Mouse (Mus musculus) telencephalon, adult 2 months (tissue): ENCODE results near the gene Lamc2.

Experiments used
- DNase-seq: peaks from one replicate; pipeline ENCODE4 v3.0.0-alpha.2; 2011; ENCODE audit warnings: low read depth, low spot score

Lamc2 gene

DNA sequence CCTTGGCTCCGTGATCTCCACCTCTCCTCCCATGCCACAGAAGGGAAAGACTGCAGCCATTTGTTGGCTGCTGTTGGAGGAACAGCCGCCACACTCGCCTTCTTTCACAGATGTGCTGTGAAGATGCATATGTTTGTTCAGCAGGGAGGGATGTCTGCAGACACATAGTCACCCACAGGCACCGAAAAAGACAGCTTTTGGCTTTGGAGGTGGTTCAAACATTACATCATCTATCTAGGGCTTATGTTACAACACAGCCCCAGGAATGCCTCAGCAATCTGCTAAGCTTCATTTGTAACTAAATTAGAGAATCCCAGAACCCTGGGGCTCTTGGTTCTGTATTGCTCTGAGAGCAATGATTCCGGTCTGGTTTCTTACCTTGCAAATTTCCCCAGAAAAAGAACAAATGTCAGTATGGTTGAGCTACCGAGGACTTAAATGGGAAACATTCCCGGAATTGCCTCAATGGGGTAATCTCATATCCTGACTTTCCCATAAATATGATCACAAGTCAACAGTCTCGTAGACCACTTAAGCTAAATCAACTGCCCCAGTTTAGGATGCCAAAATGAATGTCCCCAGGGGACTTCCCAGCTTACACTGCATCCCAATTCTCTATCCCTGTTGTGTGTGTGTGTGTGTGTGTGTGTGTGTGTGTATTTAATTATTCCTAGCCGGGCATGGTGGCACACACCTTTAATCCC is 5.5 kb downstream of the Lamc2 start:
- DNase-seq = peak; percentile 95

DNA sequence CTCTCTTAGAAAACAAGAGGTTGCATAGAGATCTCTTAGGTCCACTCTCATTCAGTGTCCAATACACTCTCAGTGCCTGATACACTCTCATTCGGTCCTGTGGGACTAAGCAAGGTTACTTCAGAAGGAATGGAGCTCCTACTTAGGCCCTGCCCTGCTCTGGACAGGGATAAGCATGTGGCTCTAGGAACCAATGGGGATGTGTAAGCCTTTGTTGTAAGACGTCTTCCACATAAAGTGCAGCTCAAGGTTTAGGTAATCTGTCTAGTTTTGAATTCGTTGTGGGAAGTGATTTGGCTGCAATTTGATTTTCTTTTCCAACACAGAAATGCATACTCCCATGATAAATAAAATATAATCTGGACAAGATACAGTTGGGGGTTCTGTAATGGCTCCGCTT is 6.1 kb downstream of the Lamc2 start:
- no peak for DNase-seq

DNA sequence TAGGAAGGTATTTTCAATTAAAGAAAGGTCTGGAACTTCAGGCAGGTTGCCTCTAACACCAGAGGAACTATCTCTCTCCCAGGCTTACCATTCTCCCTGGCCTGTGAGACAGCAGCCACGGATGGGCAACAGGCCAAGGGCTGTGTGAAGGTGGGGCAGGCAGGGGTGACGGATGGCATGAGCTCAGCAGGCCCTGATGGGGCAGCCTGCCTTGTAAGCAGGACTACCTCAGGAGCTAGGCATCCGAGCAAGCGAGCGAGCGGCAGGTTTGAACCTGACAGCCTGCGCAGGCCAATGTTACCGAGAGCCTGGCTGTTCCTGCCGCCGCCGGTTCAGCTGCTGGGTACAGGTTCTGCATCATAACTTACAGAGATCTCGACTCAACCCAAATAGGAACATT is 11.4 kb downstream of the Lamc2 start:
- DNase-seq = no peak

DNA sequence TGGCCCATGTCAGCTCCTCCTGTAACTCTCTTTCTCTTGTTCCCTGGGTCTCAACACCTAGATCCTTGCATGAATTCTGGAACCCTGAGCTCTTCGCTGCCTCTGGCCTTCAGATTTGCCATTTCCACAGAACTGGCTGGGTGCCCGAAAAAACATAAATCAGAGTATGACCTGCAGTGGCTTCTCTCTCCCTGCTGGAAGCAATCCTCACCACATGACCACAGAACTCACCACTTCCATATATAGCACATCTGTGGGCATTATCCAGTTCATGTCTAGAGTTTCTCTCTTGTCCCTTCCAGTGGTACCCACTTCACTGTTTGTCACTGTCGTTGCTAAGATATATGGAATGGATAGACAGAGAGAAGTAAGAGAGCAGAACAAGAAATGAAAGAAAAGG is 13.0 kb downstream of the Lamc2 start:
- no peak for DNase-seq

DNA sequence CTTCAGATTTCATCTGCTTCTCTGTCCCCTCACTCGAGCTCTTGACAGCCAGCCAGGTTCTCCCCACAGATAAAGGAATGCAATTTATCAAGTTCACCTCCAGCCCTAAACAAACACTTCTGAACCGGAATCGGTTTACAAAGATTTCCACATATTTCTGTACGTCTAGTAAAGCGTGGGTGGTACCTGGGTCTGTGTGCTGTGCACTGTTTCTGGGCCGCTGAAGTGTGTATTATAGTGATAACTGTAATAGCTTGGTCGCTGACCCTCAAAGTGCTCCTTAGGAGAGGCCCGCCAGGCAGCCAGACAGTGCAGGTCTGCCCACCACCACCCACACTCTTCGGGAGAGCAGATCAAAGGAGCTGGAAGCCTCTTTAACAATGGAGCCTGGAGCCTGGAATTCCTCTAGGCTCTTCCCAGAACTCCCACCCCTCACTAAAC is 13.9 kb downstream of the Lamc2 start:
- DNase-seq = no peak

DNA sequence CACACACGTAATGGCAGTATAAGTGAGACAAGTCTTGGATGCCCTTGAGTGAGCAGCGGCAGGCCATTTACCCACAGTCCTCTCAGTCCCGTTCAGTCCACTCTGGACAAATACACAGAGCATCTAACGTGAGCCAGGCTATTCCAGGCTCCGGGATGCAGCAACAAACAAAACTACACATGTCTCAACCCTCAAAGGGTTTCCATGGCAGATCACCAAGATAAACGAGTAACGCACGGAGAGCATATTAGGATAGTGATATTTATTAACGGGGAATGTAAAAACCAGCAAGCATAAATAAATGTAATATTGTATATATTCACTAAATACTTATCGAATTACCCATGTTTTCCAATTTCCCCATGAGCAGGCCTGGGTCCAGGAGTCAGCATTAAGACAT is 15.2 kb downstream of the Lamc2 start:
- DNase-seq = no peak

DNA sequence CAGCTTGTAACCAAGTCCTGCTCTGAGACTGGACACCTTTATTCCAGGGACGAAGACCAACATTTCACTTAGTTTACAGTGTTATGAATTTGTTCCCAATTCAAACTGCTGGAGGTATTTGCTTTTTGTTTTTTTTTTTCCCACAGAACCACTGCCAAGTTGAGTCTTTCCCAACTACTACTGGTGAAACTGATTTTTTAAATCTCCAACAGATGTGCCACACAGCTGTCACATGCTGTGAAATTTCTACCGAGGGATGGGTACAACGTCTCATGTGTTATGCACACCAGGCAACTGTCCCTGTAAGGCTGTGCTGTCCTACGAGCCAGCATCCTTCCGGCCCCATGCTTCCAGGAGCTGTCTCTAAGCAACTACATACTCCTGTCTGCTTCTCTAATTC is 18.0 kb downstream of the Lamc2 start:
- DNase-seq = no peak

DNA sequence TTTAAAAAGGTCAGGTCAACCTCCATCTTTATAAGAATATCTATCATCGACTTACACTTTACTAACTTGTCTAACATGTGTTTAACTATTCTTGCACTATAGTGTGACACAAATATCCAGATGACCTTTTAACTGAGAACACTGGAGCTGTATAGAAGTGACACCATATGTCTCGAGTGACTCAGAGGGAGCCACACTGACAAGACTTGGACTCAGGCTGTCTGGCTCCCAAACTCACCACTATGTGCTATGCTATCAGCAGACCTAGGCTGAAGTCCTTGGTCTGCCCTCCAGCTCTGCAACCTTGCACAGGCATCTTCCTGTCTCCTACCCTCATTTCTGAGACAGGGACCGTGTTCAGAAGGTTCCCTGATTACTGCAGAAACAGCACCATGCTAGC is 22.4 kb downstream of the Lamc2 start:
- DNase-seq = no peak

DNA sequence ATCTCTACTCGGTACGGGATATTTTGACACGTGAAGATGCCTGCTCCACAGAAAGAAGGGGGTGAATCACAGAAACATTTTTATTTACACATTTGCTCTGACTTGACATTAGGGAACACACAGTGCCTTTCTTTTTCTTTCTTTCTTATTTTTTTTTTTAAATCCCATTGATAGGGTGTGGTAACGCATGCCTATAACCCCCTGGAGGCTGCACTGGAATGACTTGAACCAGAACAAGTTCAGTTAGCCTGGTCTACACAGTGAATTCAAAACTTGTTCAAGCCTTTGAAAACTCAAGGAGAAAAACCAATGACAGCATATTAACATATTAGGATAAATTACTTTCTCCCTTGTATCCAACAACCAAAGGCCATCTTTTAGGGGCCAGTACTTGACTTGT is 27.1 kb downstream of the Lamc2 start:
- no peak for DNase-seq

DNA sequence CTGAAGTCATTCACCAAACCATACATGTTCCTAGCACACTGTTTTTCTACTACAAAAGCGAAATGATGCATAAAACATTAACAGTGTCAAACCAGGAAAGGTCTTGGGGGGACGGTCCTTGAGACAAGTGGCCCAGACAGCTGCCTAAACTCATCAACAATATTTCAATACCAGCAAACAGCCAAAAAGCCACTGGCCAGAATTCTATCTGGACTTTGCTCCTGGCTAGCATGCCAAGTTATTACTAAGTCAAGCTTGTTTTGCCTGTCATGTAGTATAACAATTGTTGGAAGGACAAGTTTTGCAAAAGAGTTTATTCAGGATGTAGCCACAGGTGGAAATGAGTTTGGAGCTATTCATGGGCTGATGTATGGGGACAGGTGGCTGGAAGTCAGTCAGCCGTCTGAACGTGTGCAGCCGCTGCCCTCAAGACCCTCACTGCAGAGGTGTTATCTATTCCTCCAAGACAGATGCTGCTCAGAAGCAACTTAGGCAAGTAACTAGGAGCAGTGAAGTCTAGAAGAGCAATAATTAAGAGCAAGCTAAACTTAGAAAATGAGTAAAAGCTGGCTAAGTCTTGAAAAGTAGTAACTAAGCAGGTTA is 29.1 kb downstream of the Lamc2 start:
- no peak for DNase-seq

DNA sequence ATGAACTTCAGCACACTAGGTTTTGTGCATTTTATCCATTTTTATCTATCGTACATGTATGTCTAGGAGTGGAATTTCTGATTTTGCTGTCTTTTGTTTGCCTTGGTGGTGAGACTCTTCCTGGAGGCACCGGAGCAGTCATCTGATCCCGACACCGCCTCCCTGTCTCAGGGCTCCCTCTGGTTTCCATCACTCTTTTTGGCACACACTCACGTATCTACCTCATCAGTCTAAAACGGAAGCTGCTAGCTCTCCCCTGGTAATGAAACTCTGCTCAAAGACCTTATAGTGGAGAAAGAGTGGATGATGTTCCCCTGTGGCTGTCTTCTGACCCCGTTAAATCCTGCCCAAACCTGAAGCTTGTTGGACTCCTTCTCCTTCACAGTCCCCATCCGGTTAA is 30.9 kb downstream of the Lamc2 start:
- DNase-seq = no peak

DNA sequence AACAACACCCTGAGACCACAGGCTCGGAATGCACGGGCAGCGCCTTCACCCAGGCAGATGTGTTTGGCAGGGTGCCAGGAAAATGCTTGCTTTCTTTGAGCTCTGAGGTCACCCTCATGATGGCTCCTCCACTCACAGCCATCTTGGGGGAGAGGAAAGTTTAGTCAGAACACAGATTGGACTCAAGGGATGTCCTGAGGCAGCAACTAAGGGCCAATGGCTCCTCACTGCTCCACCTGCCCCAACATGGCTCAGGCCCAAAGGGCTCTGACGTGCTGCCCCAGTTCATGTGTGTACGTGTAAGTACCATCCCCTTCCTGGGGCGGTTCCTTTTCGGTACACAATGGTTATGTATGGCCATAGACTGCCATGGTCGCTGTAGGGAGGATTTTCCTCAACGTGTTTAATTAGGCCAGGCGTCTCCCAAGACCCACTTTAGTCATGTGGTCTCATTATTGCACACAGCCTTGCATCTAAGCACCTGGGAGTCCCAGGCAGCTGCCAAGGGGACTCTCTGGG is 32.6 kb downstream of the Lamc2 start:
- no peak for DNase-seq

DNA sequence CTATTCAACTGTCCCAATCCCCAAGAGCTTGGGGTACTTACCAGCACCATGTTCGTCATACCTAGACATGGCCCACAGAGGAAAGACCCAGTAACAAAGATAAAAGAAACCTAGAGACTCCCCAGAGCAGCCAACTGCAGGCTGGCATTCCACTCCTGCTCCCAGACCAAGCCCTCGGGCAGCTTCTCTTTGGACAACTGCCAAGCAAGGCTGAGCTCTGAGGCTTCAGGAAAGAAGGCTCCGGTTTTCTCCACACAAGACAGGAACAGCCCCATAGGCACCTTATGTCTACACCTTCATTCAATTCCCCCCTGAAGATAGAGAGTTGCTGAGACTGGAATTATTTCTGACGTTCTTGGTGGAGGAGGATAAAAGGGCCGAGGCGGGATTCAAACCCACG is 33.7 kb downstream of the Lamc2 start:
- no peak for DNase-seq

DNA sequence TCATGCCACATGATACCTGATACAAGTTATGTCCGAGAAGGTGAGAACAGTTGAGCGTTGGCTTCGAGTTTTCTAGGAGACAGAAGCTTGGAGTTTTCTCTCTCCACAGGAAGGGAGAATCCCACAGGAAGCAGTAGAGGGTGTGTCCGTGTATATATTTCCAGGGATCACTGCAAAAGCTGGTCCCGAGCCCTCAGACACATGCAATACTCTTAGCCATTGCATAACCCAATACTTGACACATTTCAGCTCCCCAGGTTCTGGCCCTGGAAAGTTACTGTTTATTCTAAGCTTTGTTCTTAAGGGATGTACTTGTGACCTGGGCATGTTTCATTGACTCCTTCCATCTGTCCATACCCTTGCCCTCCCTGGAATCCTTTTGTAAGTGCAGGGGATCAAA is 40.5 kb downstream of the Lamc2 start:
- DNase-seq = no peak

DNA sequence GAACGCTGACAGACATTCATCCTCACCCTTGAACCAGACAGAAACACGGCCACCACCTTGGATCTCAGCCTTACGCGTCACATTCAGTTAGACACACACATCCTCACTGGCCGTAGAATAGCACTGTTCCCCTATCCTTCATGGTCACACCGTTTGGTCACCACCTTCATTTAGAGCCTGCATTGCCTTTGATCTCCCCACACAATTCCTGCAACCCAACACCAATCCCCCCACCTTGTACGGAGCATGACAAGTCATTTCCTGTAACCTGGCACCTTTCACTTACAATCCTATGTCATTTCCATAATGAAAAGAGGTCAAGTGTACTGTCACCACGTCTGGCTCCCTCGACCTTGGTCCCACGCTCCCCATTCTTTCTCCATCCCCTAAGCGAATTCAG is 42.2 kb downstream of the Lamc2 start:
- no peak for DNase-seq

DNA sequence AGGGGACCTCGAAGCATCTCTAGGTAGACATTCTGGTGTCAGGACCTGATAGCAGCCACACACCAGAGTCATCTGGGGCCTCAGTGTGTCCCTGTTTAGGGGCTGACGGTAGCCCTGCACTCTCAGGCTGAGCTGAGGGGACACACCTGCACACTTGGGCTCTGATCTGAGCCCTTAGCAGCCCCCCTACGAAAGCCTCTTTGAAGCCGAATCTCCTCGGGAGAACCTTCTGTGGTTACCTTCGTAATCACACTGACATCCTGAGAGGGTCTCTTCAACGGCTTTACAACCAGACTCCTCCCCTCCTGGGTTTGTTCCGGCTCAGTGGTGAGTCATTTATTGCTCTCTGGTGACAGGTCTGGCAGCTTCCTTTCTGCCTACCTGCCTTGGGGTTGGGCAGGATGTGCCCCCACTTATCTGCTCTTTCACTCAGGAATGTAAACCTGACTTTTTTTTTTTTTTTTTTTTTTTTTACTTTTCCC is 45.5 kb downstream of the Lamc2 start:
- DNase-seq = no peak

DNA sequence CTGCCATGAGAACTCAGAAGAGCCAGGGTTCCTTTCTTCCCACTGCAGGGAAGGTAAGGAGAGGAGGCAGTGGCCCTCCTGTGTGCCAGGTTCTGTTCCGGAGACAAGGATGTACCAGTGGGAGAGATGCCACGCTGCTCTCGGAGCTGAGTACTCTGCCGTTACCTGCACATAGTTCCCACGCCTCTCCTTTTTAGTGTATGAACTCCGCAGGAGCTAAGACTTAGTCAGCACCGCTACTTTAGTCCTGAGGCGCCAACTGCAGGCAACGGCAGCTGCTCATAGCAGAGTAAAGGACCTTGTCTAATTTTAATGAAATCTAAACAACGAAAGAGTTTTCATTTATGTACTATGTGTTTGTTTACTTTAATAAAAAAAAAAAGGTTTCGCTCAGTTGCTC is 46.0 kb downstream of the Lamc2 start:
- DNase-seq = no peak

DNA sequence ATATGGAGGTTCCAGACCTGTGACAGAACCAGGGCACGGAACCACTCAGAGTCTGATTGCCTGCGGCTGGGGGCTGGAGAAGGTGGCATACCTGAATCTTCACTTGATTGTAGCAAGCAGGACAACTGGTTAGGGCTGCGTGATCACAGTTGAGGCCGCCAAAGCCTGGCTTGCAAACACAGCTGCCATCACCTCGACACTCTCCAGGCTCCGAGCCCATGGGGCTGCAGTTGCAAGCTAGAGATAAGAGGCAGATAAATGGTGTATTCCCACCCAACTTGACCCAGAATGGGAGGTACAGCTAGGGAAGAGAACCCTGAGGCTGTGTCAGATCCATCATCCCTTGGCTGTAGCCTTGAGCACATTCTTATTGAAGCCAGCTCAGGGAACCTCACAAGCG is 46.6 kb downstream of the Lamc2 start:
- DNase-seq = no peak

DNA sequence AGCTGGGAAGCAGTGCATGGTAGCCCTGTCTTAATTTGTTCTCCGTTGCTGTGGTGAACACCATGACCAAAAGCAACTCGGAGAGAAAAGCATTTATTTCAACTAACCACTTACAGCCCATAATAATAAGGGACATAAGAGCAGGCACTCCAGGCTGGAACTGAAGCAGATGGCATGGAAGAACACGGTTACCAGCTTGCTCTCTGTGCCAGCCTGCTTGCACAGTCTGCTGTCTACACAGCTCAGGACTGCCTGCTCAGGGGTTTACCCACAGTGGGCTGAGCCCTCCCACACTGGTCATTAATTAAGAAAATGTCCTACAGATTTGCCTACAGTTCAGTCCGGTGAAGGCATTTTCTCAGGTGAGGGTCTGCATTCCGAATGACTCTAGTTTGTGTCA is 47.8 kb downstream of the Lamc2 start:
- DNase-seq = peak; percentile 11

DNA sequence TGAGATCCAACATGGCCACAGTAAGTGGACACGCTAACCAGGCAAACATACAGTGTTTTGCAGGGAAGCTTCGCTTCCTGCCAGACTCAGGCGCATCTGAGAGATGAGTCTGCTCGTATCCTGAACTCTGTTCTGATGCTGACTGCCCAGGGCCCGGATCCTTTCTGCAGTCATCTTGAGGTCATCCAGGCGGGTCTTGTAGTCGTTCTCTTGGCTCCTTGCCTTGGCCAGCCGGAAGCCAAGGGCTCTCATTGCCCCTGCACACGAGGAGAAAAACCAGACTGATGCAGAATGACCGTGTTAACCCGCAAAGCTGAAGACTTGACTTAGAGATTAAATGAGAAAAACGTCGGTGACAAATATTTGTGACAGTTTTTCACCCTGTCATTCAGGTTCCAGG is 49.6 kb downstream of the Lamc2 start:
- no peak for DNase-seq

DNA sequence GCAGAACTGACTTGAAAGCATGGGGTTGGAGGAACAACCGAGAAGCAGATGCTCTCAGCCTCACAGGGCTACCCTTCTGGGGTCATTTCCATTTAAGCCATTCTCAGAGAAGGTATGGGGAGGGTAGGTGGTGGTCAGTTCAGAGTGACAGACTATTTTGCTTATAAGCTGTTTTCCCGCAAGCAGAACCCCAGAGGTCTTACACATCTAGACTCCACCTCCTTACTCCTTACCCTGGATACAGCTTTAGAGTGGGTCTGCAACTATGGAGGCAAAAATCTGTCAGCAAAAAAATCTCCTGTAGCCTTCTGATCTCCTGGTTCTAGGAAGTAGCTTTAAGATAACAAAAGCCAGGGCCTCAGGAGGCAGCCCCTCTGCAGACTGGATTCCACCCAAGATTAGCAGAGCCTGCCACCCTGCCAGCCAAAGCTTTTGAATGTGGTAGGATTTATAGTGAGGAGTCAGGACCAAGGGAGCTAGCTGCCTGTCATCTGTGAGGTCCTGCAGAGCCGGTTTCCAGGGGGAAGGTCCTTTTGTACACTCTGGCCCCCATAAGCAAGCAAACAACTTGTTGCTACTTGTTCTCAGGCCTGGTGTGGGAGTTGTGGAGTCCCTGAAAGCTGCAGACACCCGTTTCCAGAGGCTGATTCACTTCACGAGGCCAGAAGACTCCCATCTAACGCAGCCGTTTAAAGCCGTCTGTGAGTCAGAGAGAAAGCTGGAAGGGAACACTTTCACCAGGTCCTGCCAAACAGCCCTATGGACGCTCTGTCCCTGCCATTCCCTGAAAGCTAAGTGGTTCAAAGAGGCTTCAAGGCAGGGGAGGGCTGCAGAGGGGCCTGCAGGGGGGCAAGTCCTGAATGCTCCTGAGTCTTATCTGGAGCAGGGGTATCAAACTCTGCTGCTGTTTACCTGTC is 52.1 kb downstream of the Lamc2 start:
- DNase-seq = peak; percentile 12

DNA sequence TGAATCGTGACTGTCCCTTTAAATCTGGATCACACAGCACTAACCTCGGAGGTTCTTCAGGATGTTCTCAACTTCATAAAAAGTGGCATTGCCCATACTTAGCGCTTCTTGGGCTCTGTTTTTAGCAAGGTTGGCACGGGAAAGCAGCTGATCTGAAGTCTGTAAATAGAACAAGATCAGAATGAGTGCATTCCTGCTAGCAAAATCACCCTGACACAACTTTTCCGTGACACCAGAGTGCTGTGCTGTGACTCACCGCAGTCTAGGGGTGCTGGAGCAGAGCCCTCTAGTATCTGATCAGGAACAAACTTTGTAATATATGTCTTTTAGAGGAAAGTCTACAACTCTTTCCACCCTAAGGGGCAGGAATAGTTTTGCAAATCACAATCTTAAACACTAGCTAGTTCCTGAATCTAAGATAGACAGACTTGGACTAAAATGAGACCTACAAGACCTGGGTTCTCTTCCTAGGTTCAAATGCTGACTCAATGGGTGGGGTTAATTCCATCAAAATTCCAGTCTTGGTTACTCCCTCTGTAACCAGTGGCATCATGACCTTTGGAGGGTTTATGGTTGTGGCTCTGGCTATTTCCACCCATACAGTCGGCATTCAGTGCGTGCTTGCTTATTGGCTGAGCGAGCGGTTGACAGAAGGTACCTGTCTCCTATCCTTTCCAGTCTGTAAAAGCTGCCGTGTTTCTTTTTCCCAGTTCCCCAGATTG is 56.1 kb downstream of the Lamc2 start:
- peak; percentile 44 for DNase-seq
